Mouse (Mus musculus) ES-E14 (cell line): ENCODE data around the gene Hadhb. TPM values are rescaled to one million over a fixed set of nuclear protein-coding genes. Genes with fewer than 3 reads are reported as not detected.

Experiments
- DNase-seq: peaks from one replicate; pipeline ENCODE4 v3.0.0-alpha.2; 2013; ENCODE audit warnings: low read depth, low spot score
- H3K27ac ChIP-seq: 2 replicates; pipeline ENCODE4 v1.5.1; 2012; ENCODE audit warnings: low read depth, mild to moderate bottlenecking, low read length, moderate library complexity, mixed read lengths; ENCODE audit not compliant: poor library complexity, insufficient read depth, severe bottlenecking
- H3K36me3 ChIP-seq: 2 replicates; pipeline ENCODE4 v1.6.1; 2012; ENCODE audit warnings: mild to moderate bottlenecking, low read length, moderate library complexity, mixed read lengths; ENCODE audit not compliant: control insufficient read depth, poor library complexity, insufficient read depth, severe bottlenecking
- H3K4me1 ChIP-seq, 2 experiments: fragments of 150-350 bp in 1 of 2; sonication (generic) in 1 of 2; 2 replicates each; pipeline ENCODE4 v1.6.1; 2012; ENCODE audit warnings: low read length in 2 of 2, mild to moderate bottlenecking in 1 of 2, mixed read lengths in 1 of 2; ENCODE audit not compliant: control insufficient read depth in 2 of 2, insufficient read depth in 2 of 2, poor library complexity in 1 of 2
- H3K4me3 ChIP-seq, 2 experiments: fragments of 150-350 bp in 1 of 2; sonication (generic) in 1 of 2; 2 replicates each; pipeline ENCODE4 v1.5.1; 2012; ENCODE audit warnings: low read length in 2 of 2, low read depth in 1 of 2, mild to moderate bottlenecking in 1 of 2, mixed read lengths in 1 of 2; ENCODE audit not compliant: insufficient read depth in 1 of 2, poor library complexity in 1 of 2, severe bottlenecking in 1 of 2
- H3K9ac ChIP-seq: 2 replicates; pipeline ENCODE4 v1.6.1; 2012; ENCODE audit warnings: low read depth, mild to moderate bottlenecking, low read length, mixed read lengths; ENCODE audit not compliant: poor library complexity, insufficient read depth, severe bottlenecking
- H3K9me3 ChIP-seq: fragments of 150-350 bp; sonication (generic); 2 replicates; pipeline ENCODE4 v1.6.1; 2012; ENCODE audit warnings: low read depth, mild to moderate bottlenecking, low read length; ENCODE audit not compliant: control insufficient read depth, insufficient read depth
- CHD2 ChIP-seq: IDR thresholded peaks from 2 replicates; pipeline ENCODE4 v1.6.1; 2014; ENCODE audit warnings: mild to moderate bottlenecking, low read depth, low read length, inconsistent platforms
- HCFC1 ChIP-seq: IDR thresholded peaks from 2 replicates; pipeline ENCODE4 v1.6.1; 2012; ENCODE audit warnings: low read length, inconsistent platforms, borderline replicate concordance; ENCODE audit not compliant: insufficient read depth
- MAFK ChIP-seq: IDR thresholded peaks from 2 replicates; pipeline ENCODE4 v1.6.1; 2014; ENCODE audit warnings: mild to moderate bottlenecking, low read depth, low read length, inconsistent platforms; ENCODE audit not compliant: insufficient read depth
- ZC3H11A ChIP-seq: IDR thresholded peaks from 2 replicates; pipeline ENCODE4 v1.6.1; 2012; ENCODE audit warnings: low read depth, mild to moderate bottlenecking, inconsistent platforms, low read length, borderline replicate concordance
- ZNF384 ChIP-seq: IDR thresholded peaks from 2 replicates; pipeline ENCODE4 v1.6.1; 2012; ENCODE audit warnings: low read depth, low read length, inconsistent platforms
- in situ Hi-C, 2 experiments: fragments of 600-800 bp; cut with MboI; formaldehyde crosslinking; loops; one replicate each; pipeline ENCODE4 v1.15.1; 2025; ENCODE audit warnings: low sequenced_read_pairs in 2 of 2, inconsistent platforms in 1 of 2; ENCODE audit not compliant: unreplicated experiment in 2 of 2
- total RNA-seq: library from RNA; depleted of rRNA; stranded (reverse); fragments of 300-350 nt; gene quantifications from 2 replicates; pipeline ENCODE4 v1.2.3, GENCODE M21; 2012

Hadhb gene
- total RNA-seq, 1 experiment = 110 TPM

DNA sequence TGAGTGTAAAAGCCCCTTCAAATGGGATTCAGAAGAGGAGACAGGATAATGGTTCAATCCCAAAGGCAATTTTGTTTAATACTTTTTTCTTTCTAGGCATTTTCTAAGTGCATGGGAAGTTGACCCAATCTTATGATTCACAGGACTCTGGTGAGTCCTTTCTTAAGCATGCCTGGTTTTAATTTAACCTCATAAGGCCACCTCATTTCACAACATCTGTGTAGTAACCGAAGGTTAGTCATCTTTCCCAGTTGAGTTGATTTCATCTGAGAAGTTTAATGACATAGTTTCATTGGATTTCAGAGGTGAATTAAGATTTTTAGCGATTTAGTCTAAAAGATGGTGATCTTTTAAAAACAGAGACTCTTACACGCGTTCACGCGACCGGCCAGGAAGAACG is 67.6 kb downstream of the Hadhb start:
- no peak for DNase-seq
- no peak overlapping the region for H3K9ac ChIP-seq
- in situ Hi-C loops = no loop called here
- no peak overlapping the region for H3K27ac ChIP-seq
- no peak overlapping the region for H3K4me3 ChIP-seq
- TF ChIP-seq ZC3H11A = no peak
- no peak for TF ChIP-seq CHD2
- peaks cover 7% of the 10 kb centered on the region for H3K9me3 ChIP-seq
- no peaks in the 10 kb centered on the region for H3K36me3 ChIP-seq
- H3K4me1 ChIP-seq = no peaks in the 10 kb centered on the region

DNA sequence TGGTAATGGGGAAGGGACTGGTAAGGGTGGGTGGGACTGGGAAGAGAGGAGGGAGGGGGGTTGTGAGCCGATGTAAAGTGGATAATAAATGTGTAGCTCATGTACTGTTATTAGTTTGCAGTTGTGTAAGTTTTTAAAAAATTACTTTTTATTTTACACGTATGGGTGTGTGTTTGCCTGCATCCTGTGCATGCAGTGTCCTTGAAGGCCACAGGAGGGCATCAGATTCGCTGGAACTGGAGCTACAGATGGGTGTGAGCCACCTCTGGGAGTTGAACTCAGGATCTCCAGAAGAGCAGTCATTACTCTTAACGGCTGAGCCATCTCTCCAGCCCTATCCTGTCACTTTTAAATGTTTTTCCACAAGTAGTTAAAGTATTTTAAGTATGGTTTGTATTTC is 75.9 kb downstream of the Hadhb start:
- no peak for DNase-seq
- Histone ChIP-seq H3K4me3 (no peak overlapping the region), H3K4me1 (no peaks in the 10 kb centered on the region), H3K9ac (no peak overlapping the region), H3K27ac (no peak overlapping the region), H3K9me3 (peaks cover 7% of the 10 kb centered on the region; the same call in 1 of the 2 replicates), H3K36me3 (no peaks in the 10 kb centered on the region)
- in situ Hi-C loops = no loop called here
- TF ChIP-seq HCFC1 (no peak), CHD2 (no peak), MAFK (no peak), ZNF384 (no peak)

DNA sequence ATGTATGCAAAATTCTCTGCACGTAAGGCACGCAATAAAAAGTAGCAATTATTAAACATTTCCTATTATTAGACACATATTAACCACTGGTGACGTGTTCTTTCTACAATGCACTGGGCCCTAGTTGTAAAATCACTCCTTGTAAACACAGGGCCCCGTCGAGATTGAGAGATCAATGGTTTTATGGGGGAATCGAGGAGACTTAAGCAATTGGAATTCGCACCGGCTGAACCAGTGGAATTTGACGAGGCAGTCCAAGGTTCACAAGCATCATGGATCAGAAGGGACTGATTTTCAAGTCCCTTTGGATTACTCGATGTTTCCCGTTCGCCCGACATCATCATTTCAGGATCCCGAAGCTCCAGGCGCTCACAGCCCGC is 76.8 kb downstream of the Hadhb start:
- peak overlapping the region; percentile 36; the same call in 1 of the 2 replicates for H3K27ac ChIP-seq
- H3K36me3 ChIP-seq = no peaks in the 10 kb centered on the region
- H3K9ac ChIP-seq = peak overlapping the region; percentile 58; the same call in 1 of the 2 replicates
- in situ Hi-C loops = no loop called here
- no peaks in the 10 kb centered on the region for H3K4me1 ChIP-seq
- H3K4me3 ChIP-seq = peak overlapping the region; percentile 48 to 74
- peaks cover 7% of the 10 kb centered on the region; the same call in 1 of the 2 replicates for H3K9me3 ChIP-seq
- TF ChIP-seq HCFC1 (no peak), ZC3H11A (no peak), CHD2 (no peak), ZNF384 (no peak), MAFK (no peak)
- DNase-seq = peak; percentile 17

DNA sequence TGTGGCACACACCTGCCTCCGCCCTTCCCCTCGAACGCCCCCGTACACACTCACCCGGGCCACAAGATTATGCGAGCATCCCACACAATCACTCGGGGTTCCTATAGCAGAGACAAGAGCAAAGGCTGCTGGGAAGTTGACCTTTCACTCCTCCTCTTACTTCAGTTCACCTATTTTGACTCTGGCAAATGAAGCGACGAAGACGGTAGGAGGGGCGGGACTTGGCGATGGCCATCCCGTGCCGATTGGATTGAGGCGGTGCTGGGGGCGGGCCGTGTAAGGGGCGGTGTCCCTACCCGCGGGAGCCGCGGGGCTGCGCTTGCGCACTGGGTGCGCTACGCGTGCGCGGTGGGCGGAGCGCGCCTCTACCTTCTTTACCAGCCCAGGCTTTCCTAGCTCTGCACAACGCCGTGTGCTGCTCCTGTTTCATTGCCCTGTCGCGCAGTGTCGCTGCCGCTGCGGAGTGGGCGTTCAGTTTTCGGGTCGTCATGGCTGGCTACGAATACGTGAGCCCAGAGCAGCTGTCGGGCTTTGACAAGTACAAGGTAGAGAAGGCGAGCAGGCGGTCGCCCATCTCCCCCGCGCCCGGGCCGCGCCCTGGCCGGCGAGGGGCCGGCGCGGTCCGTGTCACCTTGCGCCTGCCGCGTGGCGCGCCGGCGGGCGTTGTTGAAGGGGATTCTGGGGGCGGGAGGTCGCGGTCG is 77.4 kb downstream of the Hadhb start, which contains the start of gene Selenoi:
Gene Selenoi, plus strand, starts transcription at position 311 of the 701 bp plus-strand sequence.
- peak within 1 kb of the TSS; percentile 36; the same call in 1 of the 2 replicates for H3K27ac ChIP-seq
- H3K9ac ChIP-seq = peak within 1 kb of the TSS; percentile 84
- DNase-seq = peak; percentile 91
- no peaks in the 10 kb centered on the region for H3K36me3 ChIP-seq
- in situ Hi-C loops = no loop called here
- peaks cover 7% of the 10 kb centered on the region; the same call in 1 of the 2 replicates for H3K9me3 ChIP-seq
- TF ChIP-seq HCFC1 (0 out of 2 replicates have a peak, but pooled peaks have one; percentile 40), CHD2 (no peak)
- H3K4me1 ChIP-seq = no peaks in the 10 kb centered on the region
- H3K4me3 ChIP-seq = peak within 1 kb of the TSS; percentile 74 to 78

DNA sequence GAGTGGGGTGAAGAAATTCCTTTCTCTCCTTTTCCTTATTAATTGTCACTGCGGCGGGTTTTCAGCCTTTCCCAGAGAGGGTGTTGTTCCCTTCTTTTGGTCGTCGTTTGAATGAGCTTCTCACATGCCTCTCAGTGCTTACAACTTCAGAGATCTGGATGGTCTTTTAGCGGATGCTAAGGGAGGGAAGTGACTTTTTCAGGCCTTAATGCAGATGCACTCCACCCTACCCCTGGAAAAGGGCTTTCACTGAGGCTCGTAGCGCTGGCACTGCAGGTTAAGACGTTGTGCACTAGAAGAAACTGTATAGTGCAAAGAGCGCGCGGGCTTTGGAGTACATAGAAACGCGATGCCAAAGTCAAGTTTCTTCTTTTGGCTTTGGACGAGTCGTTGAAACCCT is 78.0 kb downstream of the Hadhb start:
- in situ Hi-C loops = no loop called here

More for the DNA sequence above, 78.0 kb downstream of the Hadhb start:
- Histone ChIP-seq H3K4me3 (peak overlapping the region; percentile 74 to 78), H3K4me1 (no peaks in the 10 kb centered on the region), H3K27ac (0 out of 2 replicates have a peak overlapping the region, but pooled peaks have one; percentile 15), H3K36me3 (no peaks in the 10 kb centered on the region), H3K9ac (peak overlapping the region; percentile 84), H3K9me3 (peaks cover 7% of the 10 kb centered on the region; the same call in 1 of the 2 replicates)
- peak; percentile 22 for DNase-seq
- TF ChIP-seq ZC3H11A (no peak), HCFC1 (no peak), ZNF384 (no peak), MAFK (no peak), CHD2 (no peak)
